Mouse (Mus musculus) kidney, postnatal 36 days (tissue): ENCODE measurements at regions not wholly inside any gene's neighbourhood (a gene's known extent, or its start where the extent isn't known, plus 50 kb on each side); places are given as distances from the start of the nearest gene placed in this dataset.

Experiments used
- DNase-seq, 2 experiments: peaks; one replicate each; pipeline ENCODE4 v3.0.0; 2021 to 2022; ENCODE audit warnings: mixed read lengths in 2 of 2

DNA sequence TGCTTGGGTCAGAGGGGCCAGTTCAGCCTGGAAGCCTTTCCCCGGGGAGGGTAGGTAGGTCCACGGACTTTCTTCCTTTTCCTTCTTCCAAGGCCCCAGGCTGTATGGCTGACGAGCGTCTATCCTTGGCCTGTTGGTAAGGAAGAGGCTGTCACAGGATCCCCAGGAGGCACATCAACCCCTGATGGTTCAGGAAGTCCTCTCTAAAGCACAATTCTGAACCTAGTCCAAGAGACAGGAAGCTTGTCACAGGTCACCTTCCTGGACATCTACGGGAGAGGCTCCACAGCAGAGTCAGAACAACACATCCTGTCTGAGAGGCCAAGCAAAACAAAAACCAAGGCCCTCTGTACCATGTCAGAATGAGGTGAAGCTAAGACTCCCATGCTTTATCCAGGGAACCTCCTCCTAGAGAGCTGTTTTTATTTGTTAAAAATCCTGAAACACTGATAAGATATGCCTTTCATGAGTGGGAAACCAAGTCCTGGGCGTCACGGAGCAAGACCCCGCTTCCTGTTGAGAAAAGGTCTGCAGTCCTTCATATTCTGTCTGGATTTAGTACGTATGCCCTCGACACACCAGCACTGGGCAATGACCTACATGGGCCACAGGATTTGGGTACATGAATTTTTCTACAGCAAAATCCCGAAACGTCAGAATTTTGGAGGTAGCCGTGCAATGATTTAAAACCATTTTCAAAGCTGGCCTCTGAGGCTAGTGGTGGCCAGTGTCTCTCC lies 52.0 kb upstream of the Snrk start:
- DNase-seq, result peak; percentile 58 to 86

DNA sequence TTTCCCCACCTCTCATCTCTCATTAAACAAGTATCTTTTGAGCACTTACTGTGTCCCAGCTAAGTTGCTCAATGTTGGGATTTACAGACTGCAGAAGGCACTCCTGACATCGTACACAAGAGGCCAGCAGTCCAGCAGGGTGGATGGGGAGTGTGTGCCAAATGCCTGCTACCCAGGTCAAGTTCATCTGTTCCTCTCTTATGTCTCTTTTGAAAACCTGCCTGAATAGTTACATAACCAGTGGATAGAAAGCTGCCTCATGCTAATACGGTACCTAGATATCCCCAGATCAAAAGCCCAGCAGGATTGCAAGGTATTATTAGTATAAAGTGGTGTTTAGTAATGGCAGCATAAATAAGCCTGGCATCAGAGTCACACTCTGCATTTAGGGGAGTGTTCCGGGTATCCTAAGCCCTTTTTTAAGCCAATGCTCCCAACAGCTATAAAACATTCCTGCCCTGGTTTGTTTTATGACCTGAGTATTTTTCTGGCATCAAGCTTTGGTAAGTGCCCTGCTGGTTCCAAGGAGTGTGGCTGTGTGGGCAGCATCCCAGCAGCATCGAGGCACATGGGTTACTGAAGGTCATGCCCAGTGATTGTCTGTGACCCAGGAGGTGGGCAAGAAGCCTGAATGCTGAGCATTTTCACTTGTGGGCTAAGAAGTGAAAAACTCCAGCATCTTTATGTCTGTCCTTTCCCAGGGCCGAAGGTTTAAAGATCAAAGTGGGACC lies 59.1 kb upstream of the Pomgnt2 start:
- peak; percentile 29 to 39 for DNase-seq

DNA sequence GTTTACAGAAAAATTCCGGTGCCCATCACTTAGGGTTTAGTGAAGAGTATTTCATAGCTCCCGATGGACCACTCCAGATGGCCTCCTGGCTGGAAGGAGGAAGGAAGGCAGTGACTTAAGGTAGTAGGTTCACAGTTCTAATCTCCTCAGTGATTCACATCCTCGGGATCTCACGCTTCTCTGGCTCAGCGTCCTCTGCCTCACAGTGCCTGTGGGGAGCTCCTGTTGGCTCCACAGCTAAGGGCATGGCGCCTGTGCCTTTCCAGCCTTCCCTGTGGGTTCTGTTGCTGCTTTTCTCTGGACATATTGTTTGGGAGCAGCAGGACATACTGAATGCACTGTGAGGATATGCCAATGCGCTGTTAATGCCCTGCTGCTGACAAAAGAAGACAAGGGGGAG lies 54.8 kb upstream of the Pomgnt2 start:
- no peak for DNase-seq

DNA sequence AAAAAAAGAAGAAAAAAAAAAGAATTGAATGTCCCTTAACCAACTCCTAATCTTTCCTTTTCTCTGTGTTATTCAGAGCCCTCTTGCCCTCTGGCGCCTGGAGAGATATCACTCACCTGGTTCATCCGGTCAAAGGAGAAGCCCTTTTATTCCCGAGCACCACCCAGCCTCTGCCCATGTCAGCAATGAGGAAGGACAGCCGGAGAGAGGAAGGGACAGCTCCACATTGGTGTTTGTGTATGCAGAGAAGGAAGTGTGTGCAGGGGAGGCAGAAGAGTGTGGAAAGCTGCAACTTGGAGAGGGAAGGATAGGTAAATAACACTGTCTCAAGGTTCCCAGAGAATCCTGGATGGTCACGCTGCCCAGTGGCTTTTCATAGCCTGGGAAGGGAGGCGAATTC lies 54.2 kb upstream of the Pomgnt2 start:
- peak in 1 of 2 experiments; percentile 40 for DNase-seq

DNA sequence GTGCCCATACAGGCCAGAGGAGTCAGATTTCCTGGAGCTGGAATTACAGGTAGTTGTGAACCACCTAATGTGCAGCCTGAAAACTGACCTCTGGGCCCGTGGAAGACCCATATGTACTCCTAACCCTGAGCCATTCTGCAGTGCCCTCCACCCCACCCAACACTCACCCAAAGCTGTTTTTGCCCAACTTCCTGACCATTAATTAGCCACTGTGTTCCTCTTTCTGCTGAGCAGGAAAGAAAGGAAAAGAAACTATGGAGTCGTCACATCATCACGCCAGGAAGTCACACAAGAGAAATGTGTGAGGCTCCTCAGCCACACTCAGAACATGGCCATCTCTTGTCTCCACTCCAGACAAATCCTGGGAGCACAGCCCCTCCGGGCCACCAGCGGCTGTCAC lies 52.1 kb upstream of the Pomgnt2 start:
- no peak for DNase-seq

DNA sequence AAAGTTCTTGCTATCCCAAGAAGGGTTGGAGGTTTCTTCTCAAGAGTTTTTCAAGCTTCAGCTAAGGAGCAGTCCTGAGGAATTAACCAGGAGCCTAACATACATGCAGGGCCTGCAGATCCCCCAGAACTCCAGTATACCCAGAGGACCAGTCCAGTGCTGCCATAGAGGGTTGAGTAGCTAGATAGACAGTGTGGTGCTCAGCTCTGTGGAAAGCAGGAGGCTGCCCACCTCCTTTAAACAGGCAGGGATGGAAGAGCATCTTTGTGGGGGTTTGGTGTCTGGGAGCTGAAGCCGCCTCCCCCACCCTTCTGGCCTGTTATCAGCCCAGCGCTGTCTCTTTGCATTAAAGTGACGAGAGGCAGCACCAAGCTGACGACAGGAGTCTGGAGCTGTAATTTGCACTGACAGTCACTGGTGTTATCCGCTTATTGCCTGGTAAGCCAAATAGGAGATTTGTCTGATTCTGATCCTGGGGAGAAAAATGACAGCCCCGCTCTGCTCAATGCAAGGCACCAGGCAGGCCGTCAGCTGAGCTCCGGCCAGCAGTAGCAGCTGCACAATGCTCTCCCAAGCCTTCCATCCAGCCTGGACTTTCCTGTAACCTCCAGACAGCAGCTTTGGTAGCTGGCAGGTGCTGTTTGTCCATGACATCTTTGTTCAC lies 51.2 kb upstream of the Pomgnt2 start:
- DNase-seq, result no peak
